Mouse (Mus musculus): ENCODE measurements at regions not wholly inside any gene's neighbourhood (a gene's known extent, or its start where the extent isn't known, plus 50 kb on each side); places are given as distances from the start of the nearest gene placed in this dataset.

DNA sequence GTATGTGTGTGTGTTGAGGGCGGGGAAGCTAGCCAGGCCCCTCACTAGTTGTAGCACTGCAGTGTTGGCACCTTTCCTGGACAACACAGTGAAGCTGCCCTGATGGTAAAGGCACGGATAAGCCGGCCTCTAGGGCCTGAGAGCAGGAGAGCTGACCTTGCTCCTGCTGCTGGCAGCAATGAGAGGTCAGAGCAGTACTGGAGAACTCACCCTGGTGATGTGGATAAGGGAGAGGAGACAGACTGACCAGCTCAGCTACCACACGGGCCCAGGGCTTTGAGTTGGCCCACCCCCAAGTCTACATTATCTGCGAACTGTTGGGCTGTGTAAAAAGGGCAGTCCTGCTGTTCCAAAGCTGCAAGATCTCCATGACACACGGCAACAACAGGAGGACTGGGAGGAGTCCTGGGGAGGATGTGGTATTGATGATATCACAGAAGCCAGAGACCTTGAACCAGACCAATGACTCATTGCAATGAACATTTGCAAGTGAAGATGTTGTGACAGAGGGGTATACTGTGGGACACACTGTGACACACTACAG, 131.4 kb upstream of the Map1b start:
- H3K4me3 ChIP-seq (ENCODE audit: low read depth, low read length): no peak overlapping the region
- no peak overlapping the region for H3K4me2 ChIP-seq (replicated peaks; ENCODE audit: low read depth, low read length)
- no peak overlapping the region for H3K27ac ChIP-seq (ENCODE audit: low read depth, low read length)
- 83% methylated on average over 6 of the region's 6 CpGs for WGBS
- H3K4me1 ChIP-seq (replicated peaks; ENCODE audit: control insufficient read depth, insufficient read depth, low read length): 0 out of 2 replicates have a peak, but pooled peaks cover under 1% of the 10 kb centered on the region
- H3K9ac ChIP-seq (ENCODE audit: low read depth, low read length): no peak overlapping the region
- ATAC-seq (ENCODE audit: low FRiP score) (no peak), DNase-seq (ENCODE audit: low spot score) (no peak)
- H3K27me3 ChIP-seq (ENCODE audit: control insufficient read depth, insufficient read depth, low read length): no peaks in the 10 kb centered on the region
- H3K9me3 ChIP-seq (ENCODE audit: control insufficient read depth, low read length): no peaks in the 10 kb centered on the region
- no peaks in the 10 kb centered on the region for H3K36me3 ChIP-seq (ENCODE audit: control insufficient read depth, insufficient read depth, low read length)

DNA sequence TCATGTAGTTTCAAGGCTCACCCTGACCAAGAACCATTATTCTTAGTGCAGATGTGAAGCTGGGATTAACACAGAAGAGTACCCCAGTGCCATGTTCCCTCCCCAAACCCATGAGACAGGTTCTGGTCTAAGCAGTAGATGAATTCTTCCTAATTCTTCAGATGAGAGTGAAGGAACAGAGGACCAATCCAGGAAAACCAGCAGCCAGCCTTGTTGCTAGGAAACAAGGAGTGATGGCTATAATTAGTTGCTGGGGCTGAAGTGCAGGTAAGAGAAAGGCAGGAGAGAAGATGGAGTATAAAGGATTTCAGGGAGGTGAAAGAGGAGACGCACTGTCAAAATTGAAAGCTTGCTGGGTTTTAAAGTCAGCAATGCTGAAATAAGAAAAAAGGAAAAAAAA, 128.4 kb upstream of the Map1b start:
- WGBS: 96% methylated on average over 1 of the region's 1 CpGs
- H3K27ac ChIP-seq (ENCODE audit: low read depth, low read length): no peak overlapping the region
- H3K36me3 ChIP-seq (ENCODE audit: control insufficient read depth, insufficient read depth, low read length): no peaks in the 10 kb centered on the region
- no peak for ATAC-seq (ENCODE audit: low FRiP score)
- no peak overlapping the region for H3K4me3 ChIP-seq (ENCODE audit: low read depth, low read length)
- H3K9ac ChIP-seq (ENCODE audit: low read depth, low read length): no peak overlapping the region
- H3K9me3 ChIP-seq (ENCODE audit: control insufficient read depth, low read length): no peaks in the 10 kb centered on the region
- no peak for DNase-seq (ENCODE audit: low spot score)
- H3K27me3 ChIP-seq (ENCODE audit: control insufficient read depth, insufficient read depth, low read length): no peaks in the 10 kb centered on the region
- H3K4me1 ChIP-seq (replicated peaks; ENCODE audit: control insufficient read depth, insufficient read depth, low read length): 0 out of 2 replicates have a peak, but pooled peaks cover 2% of the 10 kb centered on the region
- H3K4me2 ChIP-seq (replicated peaks; ENCODE audit: low read depth, low read length): no peak overlapping the region

DNA sequence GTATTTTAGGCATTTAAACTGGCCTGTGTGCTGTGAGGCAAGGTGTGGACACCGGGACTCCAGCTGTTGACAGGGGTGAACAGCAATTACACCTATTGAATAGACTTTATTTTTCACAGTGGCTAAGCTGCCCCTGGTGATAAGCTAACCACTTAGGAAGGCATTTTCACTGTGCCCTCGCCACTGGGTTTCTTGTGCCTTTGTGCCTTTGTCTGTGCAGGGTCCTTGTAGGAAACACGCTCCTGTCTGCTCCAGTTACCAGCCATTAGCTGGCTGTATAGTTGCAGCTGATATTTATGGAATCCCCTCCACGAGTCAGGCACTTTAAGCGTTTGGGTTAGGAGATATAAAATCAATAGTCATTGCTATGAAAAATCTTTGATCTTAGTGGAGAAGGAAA, 126.5 kb upstream of the Map1b start:
- no peak overlapping the region for H3K4me2 ChIP-seq (replicated peaks; ENCODE audit: low read depth, low read length)
- 58% methylated on average over 5 of the region's 5 CpGs for WGBS
- DNase-seq (ENCODE audit: low spot score) (peak; percentile 9), ATAC-seq (ENCODE audit: low FRiP score) (no peak)
- no peak overlapping the region for H3K9ac ChIP-seq (ENCODE audit: low read depth, low read length)
- H3K27ac ChIP-seq (ENCODE audit: low read depth, low read length): peak overlapping the region; percentile 47; the same call in 1 of the 2 replicates
- H3K4me1 ChIP-seq (replicated peaks; ENCODE audit: control insufficient read depth, insufficient read depth, low read length): 0 out of 2 replicates have a peak, but pooled peaks cover 2% of the 10 kb centered on the region
- no peaks in the 10 kb centered on the region for H3K27me3 ChIP-seq (ENCODE audit: control insufficient read depth, insufficient read depth, low read length)
- no peaks in the 10 kb centered on the region for H3K9me3 ChIP-seq (ENCODE audit: control insufficient read depth, low read length)
- no peaks in the 10 kb centered on the region for H3K36me3 ChIP-seq (ENCODE audit: control insufficient read depth, insufficient read depth, low read length)
- H3K4me3 ChIP-seq (ENCODE audit: low read depth, low read length): no peak overlapping the region

DNA sequence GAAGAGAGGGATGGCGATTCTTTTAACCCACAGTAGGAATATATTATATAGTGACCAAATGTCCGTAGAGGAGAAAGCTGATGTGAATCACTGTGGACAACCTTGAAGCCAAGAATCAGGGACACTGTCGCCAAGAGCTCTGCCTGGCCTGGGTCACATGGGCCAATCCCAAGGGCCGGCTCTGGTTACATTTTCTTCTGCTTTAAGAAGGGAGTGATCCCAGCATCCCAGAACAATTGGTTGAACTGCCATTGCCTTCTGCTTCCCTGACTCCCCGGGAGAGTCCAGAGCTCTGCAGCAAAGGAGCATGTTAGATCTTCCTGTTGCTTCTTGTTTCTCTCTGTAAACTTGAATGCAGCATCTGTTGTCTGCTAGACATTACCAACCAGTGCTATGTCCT, 126.0 kb upstream of the Map1b start:
- WGBS: 61% methylated on average over 5 of the region's 5 CpGs
- H3K4me2 ChIP-seq (replicated peaks; ENCODE audit: low read depth, low read length): no peak overlapping the region
- DNase-seq (ENCODE audit: low spot score): peak; percentile 14
- ATAC-seq (ENCODE audit: low FRiP score): no peak
- no peaks in the 10 kb centered on the region for H3K36me3 ChIP-seq (ENCODE audit: control insufficient read depth, insufficient read depth, low read length)
- no peak overlapping the region for H3K9ac ChIP-seq (ENCODE audit: low read depth, low read length)
- 0 out of 2 replicates have a peak, but pooled peaks cover 2% of the 10 kb centered on the region for H3K4me1 ChIP-seq (replicated peaks; ENCODE audit: control insufficient read depth, insufficient read depth, low read length)
- no peak overlapping the region for H3K4me3 ChIP-seq (ENCODE audit: low read depth, low read length)
- H3K27me3 ChIP-seq (ENCODE audit: control insufficient read depth, insufficient read depth, low read length): no peaks in the 10 kb centered on the region
- no peak overlapping the region for H3K27ac ChIP-seq (ENCODE audit: low read depth, low read length)
- H3K9me3 ChIP-seq (ENCODE audit: control insufficient read depth, low read length): no peaks in the 10 kb centered on the region

DNA sequence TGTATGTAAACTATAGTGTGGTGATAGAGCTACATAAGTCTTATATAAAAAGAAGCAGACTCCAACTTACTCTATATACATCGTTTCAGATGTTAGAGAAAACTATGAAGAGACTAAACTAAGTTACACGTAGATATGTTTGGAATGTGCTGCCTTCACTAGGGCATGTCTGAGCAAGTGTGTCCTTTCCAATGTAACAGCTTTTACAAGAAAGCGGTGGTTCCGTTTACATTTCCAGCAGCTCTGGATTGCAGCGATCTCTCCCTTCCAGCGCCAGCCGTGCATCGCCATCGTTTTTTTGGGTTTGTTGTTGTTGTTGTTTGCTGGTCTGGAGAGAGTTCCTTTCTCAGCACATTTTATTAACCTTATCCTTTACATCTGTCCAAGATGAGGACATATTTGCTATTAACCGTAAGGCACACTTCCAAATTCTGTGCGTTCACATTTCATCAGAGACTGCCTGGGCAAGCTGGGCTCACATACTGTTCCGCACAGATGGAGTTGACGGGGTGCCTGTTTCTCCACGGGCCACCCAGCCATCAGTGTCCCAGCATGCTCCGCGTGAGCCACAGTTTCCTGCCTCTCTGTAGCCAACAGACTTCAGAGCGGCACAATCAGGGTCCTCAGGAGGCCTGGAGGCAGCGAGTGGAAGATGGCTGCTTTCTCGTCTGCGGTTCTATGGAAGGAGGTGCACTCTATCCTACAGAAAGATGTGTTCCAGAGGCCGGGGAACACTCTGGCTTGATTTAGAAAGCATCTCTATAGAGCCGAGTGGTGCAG, 125.2 kb upstream of the Map1b start:
- ATAC-seq (ENCODE audit: low FRiP score) (no peak), DNase-seq (ENCODE audit: low spot score) (no peak)
- WGBS: 84% methylated on average over 22 of the region's 22 CpGs
- Histone ChIP-seq H3K27ac (ENCODE audit: low read depth, low read length) (no peak overlapping the region), H3K36me3 (ENCODE audit: control insufficient read depth, insufficient read depth, low read length) (no peaks in the 10 kb centered on the region), H3K4me1 (replicated peaks; ENCODE audit: control insufficient read depth, insufficient read depth, low read length) (0 out of 2 replicates have a peak, but pooled peaks cover 2% of the 10 kb centered on the region), H3K27me3 (ENCODE audit: control insufficient read depth, insufficient read depth, low read length) (no peaks in the 10 kb centered on the region), H3K4me3 (ENCODE audit: low read depth, low read length) (no peak overlapping the region), H3K9ac (ENCODE audit: low read depth, low read length) (no peak overlapping the region), H3K9me3 (ENCODE audit: control insufficient read depth, low read length) (no peaks in the 10 kb centered on the region), H3K4me2 (replicated peaks; ENCODE audit: low read depth, low read length) (no peak overlapping the region)

DNA sequence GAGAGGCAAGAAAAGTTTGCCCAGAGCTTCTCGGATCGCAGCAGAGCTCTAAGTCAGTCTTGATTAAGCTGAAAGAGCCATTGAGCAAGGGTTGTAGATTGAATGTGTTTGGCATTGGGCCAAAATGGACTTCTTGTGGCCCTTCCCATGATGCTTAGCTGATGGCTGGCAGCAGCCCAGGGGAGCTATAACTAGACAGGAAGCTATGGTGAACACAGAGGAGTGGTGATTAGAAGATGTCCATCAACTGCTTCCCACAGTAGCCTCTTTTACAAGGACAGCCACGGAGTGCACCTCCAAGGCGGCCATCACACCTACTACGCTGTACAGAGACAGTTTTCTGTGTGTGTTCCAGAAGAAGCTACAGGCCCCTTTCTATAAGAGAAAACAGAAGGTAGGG, 116.4 kb upstream of the Map1b start:
- ATAC-seq (ENCODE audit: low FRiP score) (no peak), DNase-seq (ENCODE audit: low spot score) (no peak)
- Histone ChIP-seq H3K9ac (ENCODE audit: low read depth, low read length) (no peak overlapping the region), H3K27ac (ENCODE audit: low read depth, low read length) (no peak overlapping the region), H3K4me3 (ENCODE audit: low read depth, low read length) (no peak overlapping the region), H3K9me3 (ENCODE audit: control insufficient read depth, low read length) (no peaks in the 10 kb centered on the region), H3K27me3 (ENCODE audit: control insufficient read depth, insufficient read depth, low read length) (no peaks in the 10 kb centered on the region), H3K36me3 (ENCODE audit: control insufficient read depth, insufficient read depth, low read length) (no peaks in the 10 kb centered on the region), H3K4me2 (replicated peaks; ENCODE audit: low read depth, low read length) (no peak overlapping the region), H3K4me1 (replicated peaks; ENCODE audit: control insufficient read depth, insufficient read depth, low read length) (no peaks in the 10 kb centered on the region)
- 95% methylated on average over 5 of the region's 5 CpGs for WGBS

DNA sequence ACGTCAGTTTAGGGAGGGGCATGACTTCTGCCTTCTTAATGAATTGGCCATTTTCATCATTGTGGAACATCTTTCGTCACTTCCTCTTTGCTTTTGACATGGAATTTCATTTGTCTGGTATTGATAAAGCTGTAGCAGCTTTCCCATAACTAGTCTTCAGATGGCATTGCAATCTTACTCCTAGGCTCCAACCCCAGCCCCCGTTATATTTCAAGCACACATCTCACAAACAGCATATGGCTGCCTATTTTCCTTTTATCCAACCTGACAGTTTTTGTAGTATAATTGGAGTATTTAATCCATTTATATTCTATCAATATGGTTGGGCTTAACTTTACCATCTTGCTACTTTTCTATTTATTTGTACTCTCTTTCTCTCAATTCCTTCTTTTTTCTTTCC, 114.5 kb upstream of the Map1b start:
- Histone ChIP-seq H3K4me2 (replicated peaks; ENCODE audit: low read depth, low read length) (no peak overlapping the region), H3K27ac (ENCODE audit: low read depth, low read length) (no peak overlapping the region), H3K36me3 (ENCODE audit: control insufficient read depth, insufficient read depth, low read length) (no peaks in the 10 kb centered on the region), H3K27me3 (ENCODE audit: control insufficient read depth, insufficient read depth, low read length) (no peaks in the 10 kb centered on the region), H3K4me3 (ENCODE audit: low read depth, low read length) (no peak overlapping the region), H3K4me1 (replicated peaks; ENCODE audit: control insufficient read depth, insufficient read depth, low read length) (no peaks in the 10 kb centered on the region), H3K9me3 (ENCODE audit: control insufficient read depth, low read length) (no peaks in the 10 kb centered on the region), H3K9ac (ENCODE audit: low read depth, low read length) (no peak overlapping the region)
- whole genome bisulfite sequencing: 92% methylated on average over 3 of the region's 3 CpGs
- ATAC-seq (ENCODE audit: low FRiP score): no peak
- no peak for DNase-seq (ENCODE audit: low spot score)

DNA sequence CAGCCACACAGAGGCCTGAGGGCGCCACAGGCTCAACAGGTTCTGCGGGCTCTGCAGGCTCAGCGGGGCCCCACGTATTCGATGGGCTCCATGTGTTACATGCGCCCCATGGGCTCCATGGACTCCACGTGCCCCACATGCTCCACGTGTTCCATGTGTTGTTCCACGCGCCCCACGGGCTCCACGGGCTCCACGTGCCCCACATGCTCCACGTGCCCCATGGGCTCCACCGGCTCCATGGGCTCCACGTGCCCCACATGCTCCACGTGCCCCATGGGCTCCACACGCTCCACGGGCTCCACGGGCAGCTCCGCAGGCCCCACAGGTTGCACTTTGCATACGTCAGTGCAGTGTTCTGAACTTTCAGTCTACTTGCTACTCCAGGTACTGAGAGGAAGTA, 114.0 kb upstream of the Map1b start:
- no peak overlapping the region for H3K27ac ChIP-seq (ENCODE audit: low read depth, low read length)
- 96% methylated on average over 22 of the region's 22 CpGs for WGBS
- no peaks in the 10 kb centered on the region for H3K9me3 ChIP-seq (ENCODE audit: control insufficient read depth, low read length)
- no peaks in the 10 kb centered on the region for H3K36me3 ChIP-seq (ENCODE audit: control insufficient read depth, insufficient read depth, low read length)
- no peak overlapping the region for H3K9ac ChIP-seq (ENCODE audit: low read depth, low read length)
- ATAC-seq (ENCODE audit: low FRiP score) (no peak), DNase-seq (ENCODE audit: low spot score) (no peak)
- H3K4me1 ChIP-seq (replicated peaks; ENCODE audit: control insufficient read depth, insufficient read depth, low read length): no peaks in the 10 kb centered on the region
- no peak overlapping the region for H3K4me2 ChIP-seq (replicated peaks; ENCODE audit: low read depth, low read length)
- no peaks in the 10 kb centered on the region for H3K27me3 ChIP-seq (ENCODE audit: control insufficient read depth, insufficient read depth, low read length)
- H3K4me3 ChIP-seq (ENCODE audit: low read depth, low read length): no peak overlapping the region

DNA sequence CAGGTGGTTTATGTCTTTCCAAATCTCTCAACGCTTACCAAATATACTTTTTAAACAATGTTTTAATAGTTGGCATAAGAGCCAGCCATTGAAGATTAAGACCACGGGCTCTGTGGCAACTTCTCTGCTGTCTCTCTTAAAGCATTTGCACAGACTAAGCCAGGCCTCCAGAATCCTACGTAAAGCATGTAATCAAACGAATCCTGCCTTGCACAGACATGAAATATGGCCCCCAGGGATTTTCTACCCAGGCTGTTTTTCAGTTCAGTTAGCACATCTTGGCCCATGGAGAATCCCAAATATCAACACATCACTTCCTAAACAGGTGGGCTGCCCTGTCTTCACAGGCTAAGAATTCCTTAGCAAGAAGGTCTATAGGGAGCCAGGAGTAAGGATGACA, 108.9 kb upstream of the Map1b start:
- no peak for DNase-seq (ENCODE audit: low spot score)
- ATAC-seq (ENCODE audit: low FRiP score): no peak
- H3K9ac ChIP-seq (ENCODE audit: low read depth, low read length): no peak overlapping the region
- no peak overlapping the region for H3K4me3 ChIP-seq (ENCODE audit: low read depth, low read length)
- H3K9me3 ChIP-seq (ENCODE audit: control insufficient read depth, low read length): no peaks in the 10 kb centered on the region
- H3K4me2 ChIP-seq (replicated peaks; ENCODE audit: low read depth, low read length): no peak overlapping the region
- 79% methylated on average over 4 of the region's 4 CpGs for WGBS
- H3K27me3 ChIP-seq (ENCODE audit: control insufficient read depth, insufficient read depth, low read length): no peaks in the 10 kb centered on the region
- H3K27ac ChIP-seq (ENCODE audit: low read depth, low read length): no peak overlapping the region
- no peaks in the 10 kb centered on the region for H3K36me3 ChIP-seq (ENCODE audit: control insufficient read depth, insufficient read depth, low read length)
- H3K4me1 ChIP-seq (replicated peaks; ENCODE audit: control insufficient read depth, insufficient read depth, low read length): no peaks in the 10 kb centered on the region
